Mouse (Mus musculus) MEL (cell line): ENCODE data around the gene Six1.

Source experiments
- CTCF ChIP-seq, 3 experiments: IDR thresholded peaks in 2 of 3; conservative IDR thresholded peaks in 1 of 3; 2 replicates each; pipeline ENCODE4 v1.5.1; 2011 to 2012; ENCODE audit warnings: low read length in 3 of 3, low read depth in 2 of 3, mild to moderate bottlenecking in 2 of 3, improper control_type of control experiment in 1 of 3, inconsistent platforms in 1 of 3, mixed read lengths in 1 of 3, moderate library complexity in 1 of 3; ENCODE audit not compliant: control insufficient read depth in 1 of 3, insufficient read depth in 1 of 3, poor library complexity in 1 of 3, severe bottlenecking in 1 of 3
- GATA1 ChIP-seq: IDR thresholded peaks from 2 replicates; pipeline ENCODE4 v1.6.1; 2011; ENCODE audit warnings: low read depth, low read length, improper control_type of control experiment
- NELFE ChIP-seq: IDR thresholded peaks from 2 replicates; pipeline ENCODE4 v1.6.1; 2011; ENCODE audit warnings: low read depth, low read length, improper control_type of control experiment
- SMC3 ChIP-seq: IDR thresholded peaks from 2 replicates; pipeline ENCODE4 v1.6.1; 2011; ENCODE audit warnings: low read depth, low read length, improper control_type of control experiment
- ZMIZ1 ChIP-seq: IDR thresholded peaks from 2 replicates; pipeline ENCODE4 v1.6.1; 2012; ENCODE audit warnings: low read depth, mild to moderate bottlenecking, inconsistent platforms, low read length, improper control_type of control experiment, moderate library complexity

DNA sequence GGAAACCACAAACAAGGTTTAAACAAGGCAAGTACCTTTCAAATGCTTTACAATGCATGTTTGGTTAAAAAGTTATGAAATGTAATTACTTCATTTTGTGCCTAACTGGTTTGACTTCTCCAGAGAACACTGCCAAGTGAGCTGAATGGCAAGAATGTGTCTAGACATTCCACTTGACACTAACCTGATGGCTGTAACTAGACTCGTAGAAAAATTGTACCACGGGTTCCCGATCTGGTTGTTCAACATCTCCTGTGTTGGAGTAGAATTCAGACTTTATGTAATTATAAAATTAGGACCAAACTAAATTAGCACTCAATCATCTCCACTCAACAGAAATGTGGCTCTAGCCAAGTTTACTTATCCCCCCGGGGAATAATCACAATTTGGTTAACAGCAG is 44.9 kb upstream of the Six1 start:
- no peak for TF ChIP-seq ZMIZ1
- no peak for TF ChIP-seq CTCF (IDR thresholded peaks at IDR 0.05 in 2 of 3, conservative IDR thresholded peaks at IDR 0.05 in 1 of 3; ENCODE audit: control insufficient read depth in 1 of 3, insufficient read depth in 1 of 3, low read depth in 2 of 3, low read length in 3 of 3, poor library complexity in 1 of 3, severe bottlenecking in 1 of 3)
- TF ChIP-seq SMC3 = no peak
- no peak for TF ChIP-seq GATA1
- TF ChIP-seq NELFE = no peak
